Mouse (Mus musculus): ENCODE measurements around the gene Slc25a13. TPM values are rescaled to one million over a fixed set of nuclear protein-coding genes. Genes with fewer than 3 reads are reported as not detected.
"Not testable (repeated sequence)": the region's sequence is repeated elsewhere in the genome, so short reads cannot be mapped to it uniquely, and the experiment has no call there.

Gene Slc25a13
- polyA plus RNA-seq, 1 experiment from 2014 or later: 54.3 TPM

DNA sequence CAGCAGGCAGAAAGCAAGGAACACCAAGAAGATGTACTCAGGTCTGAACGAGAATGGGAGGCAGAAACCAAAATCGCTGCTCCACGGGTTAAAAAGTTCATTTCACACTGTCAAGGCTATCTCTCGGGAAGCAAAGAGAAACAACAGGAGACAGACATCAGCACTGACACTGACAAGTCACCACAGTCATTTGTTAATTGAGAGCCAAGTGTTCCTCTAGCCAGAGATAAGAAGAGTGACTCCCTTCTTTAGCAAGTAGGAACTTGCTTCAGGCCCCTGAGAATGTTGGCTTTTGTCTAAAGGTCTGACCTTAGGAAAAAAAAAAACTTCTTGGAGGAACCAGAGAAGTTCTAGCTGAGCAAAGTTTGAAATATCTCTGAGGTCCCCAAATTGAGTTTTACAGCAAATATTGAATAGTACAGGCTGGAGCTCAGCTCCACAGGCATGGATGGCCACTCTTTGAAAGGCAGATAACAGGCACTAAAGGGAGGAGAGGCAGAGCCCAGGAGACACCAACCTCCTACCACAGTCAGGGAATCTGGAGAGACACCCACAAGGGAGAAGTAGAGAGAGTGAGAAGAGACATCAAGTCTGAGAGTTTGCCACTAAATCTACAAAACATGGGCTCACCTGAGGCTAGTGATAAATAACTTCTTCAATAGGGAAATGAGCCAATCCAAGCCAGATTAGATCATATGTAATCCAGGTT, 8.5 kb downstream of the Slc25a13 start:
- Histone ChIP-seq H3K9ac (ENCODE audit: low read length) (0 out of 2 replicates have a peak overlapping the region, but pooled peaks have one; percentile 16), H3K9me3 (replicated peaks; ENCODE audit: control insufficient read depth, low read length) (no peaks in the 10 kb centered on the region), H3K27me3 (ENCODE audit: control insufficient read depth, insufficient read depth, low read length) (no peaks in the 10 kb centered on the region), H3K36me3 (ENCODE audit: control insufficient read depth, insufficient read depth) (no peaks in the 10 kb centered on the region), H3K27ac (ENCODE audit: low read length) (peak overlapping the region; percentile 32; the same call in 1 of the 2 replicates), H3K4me1 (ENCODE audit: control insufficient read depth, insufficient read depth, low read length) (peaks cover 28% of the 10 kb centered on the region), H3K4me2 (ENCODE audit: low read depth, low read length) (peak overlapping the region; percentile 51), H3K4me3 (ENCODE audit: low read length) (0 out of 2 replicates have a peak overlapping the region, but pooled peaks have one; percentile 10)
- 15% methylated on average over 4 of the region's 4 CpGs for WGBS
- ATAC-seq (replicated peaks; ENCODE audit: extremely low read depth, insufficient read depth, low FRiP score): peak; percentile 50; the same call in 1 of the 2 replicates

DNA sequence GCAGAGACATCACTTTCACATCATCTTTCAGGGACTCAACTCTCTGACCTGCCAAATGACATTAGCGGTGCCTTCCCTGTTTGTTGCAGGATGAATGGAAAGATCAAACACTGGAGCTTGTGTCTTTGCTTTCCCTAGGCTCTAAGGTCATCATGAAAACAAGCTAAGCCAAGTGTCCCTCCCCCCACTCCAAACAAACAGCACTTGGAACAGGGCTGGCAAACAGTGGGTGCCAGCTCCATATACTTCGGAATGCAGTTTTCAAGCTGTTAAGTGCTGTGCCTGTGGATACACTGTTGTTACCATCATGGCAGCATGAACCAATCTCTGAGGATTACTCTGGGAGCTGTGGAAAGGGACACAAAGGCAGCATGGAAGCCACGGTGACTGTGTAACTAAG, 9.1 kb downstream of the Slc25a13 start:
- Histone ChIP-seq H3K9me3 (replicated peaks; ENCODE audit: control insufficient read depth, low read length) (no peaks in the 10 kb centered on the region), H3K4me3 (ENCODE audit: low read length) (no peak overlapping the region), H3K36me3 (ENCODE audit: control insufficient read depth, insufficient read depth) (no peaks in the 10 kb centered on the region), H3K27ac (ENCODE audit: low read length) (peak overlapping the region; percentile 32; the same call in 1 of the 2 replicates), H3K4me2 (ENCODE audit: low read depth, low read length) (peak overlapping the region; percentile 51), H3K27me3 (ENCODE audit: control insufficient read depth, insufficient read depth, low read length) (no peaks in the 10 kb centered on the region), H3K9ac (ENCODE audit: low read length) (0 out of 2 replicates have a peak overlapping the region, but pooled peaks have one; percentile 16), H3K4me1 (ENCODE audit: control insufficient read depth, insufficient read depth, low read length) (peaks cover 23% of the 10 kb centered on the region)
- no peak for ATAC-seq (replicated peaks; ENCODE audit: extremely low read depth, insufficient read depth, low FRiP score)
- WGBS: 44% methylated on average over 3 of the region's 3 CpGs

DNA sequence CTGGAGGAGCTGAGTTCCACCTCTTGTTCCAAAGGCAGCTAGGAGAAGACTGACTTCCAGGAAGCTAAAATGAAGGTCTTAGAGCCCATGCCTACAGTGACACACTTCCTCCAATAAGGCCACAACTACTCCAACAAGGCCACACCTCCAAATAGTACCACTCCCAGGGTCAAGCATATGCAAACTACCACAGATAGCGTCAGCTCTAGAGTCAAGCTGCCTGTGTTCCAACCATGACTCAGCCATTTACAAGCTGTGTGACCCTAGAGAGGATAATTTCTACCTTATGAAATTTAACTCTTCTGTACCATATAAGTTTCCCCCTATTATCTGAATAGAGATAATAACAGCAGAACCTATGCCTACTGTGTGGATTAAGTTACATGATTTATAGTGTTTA, 9.6 kb downstream of the Slc25a13 start:
- Histone ChIP-seq H3K4me2 (ENCODE audit: low read depth, low read length) (no peak overlapping the region), H3K4me1 (ENCODE audit: control insufficient read depth, insufficient read depth, low read length) (peaks cover 18% of the 10 kb centered on the region), H3K9me3 (replicated peaks; ENCODE audit: control insufficient read depth, low read length) (no peaks in the 10 kb centered on the region), H3K27ac (ENCODE audit: low read length) (no peak overlapping the region), H3K27me3 (ENCODE audit: control insufficient read depth, insufficient read depth, low read length) (no peaks in the 10 kb centered on the region), H3K9ac (ENCODE audit: low read length) (no peak overlapping the region), H3K4me3 (ENCODE audit: low read length) (no peak overlapping the region), H3K36me3 (ENCODE audit: control insufficient read depth, insufficient read depth) (no peaks in the 10 kb centered on the region)
- 74% methylated on average over 1 of the region's 1 CpGs for WGBS
- no peak for ATAC-seq (replicated peaks; ENCODE audit: extremely low read depth, insufficient read depth, low FRiP score)

DNA sequence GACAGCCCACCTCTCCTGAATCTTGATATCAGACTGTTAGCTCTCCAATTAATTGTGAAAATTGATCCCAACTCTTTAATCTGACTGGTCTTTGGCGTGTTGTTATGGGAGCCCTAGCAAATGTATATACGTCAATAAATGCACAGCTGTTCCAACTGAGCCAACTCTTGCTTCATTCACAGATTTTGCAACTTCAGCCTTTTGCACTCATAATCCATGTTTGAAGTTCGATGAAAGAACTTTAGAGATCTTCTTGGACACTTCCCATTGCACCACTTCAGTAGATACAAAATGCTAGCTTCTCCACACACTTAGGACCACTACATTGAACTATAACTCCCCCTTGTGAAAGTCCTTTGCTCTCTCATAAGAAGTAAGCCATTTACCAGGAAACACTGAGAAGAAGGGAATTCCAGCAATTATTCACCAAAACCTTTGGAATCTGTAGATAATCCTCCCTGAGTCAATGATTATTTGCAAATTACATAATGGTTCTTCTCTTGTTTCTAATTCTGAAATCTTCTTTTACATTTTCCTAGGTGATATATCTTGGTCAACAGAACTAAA, 11.3 kb downstream of the Slc25a13 start:
- 86% methylated on average over 3 of the region's 3 CpGs for WGBS
- Histone ChIP-seq H3K9me3 (replicated peaks; ENCODE audit: control insufficient read depth, low read length) (no peaks in the 10 kb centered on the region), H3K4me1 (ENCODE audit: control insufficient read depth, insufficient read depth, low read length) (peaks cover 14% of the 10 kb centered on the region), H3K4me3 (ENCODE audit: low read length) (no peak overlapping the region), H3K36me3 (ENCODE audit: control insufficient read depth, insufficient read depth) (peaks cover 2% of the 10 kb centered on the region), H3K27ac (ENCODE audit: low read length) (no peak overlapping the region), H3K9ac (ENCODE audit: low read length) (no peak overlapping the region), H3K27me3 (ENCODE audit: control insufficient read depth, insufficient read depth, low read length) (no peaks in the 10 kb centered on the region), H3K4me2 (ENCODE audit: low read depth, low read length) (no peak overlapping the region)
- no peak for ATAC-seq (replicated peaks; ENCODE audit: extremely low read depth, insufficient read depth, low FRiP score)

DNA sequence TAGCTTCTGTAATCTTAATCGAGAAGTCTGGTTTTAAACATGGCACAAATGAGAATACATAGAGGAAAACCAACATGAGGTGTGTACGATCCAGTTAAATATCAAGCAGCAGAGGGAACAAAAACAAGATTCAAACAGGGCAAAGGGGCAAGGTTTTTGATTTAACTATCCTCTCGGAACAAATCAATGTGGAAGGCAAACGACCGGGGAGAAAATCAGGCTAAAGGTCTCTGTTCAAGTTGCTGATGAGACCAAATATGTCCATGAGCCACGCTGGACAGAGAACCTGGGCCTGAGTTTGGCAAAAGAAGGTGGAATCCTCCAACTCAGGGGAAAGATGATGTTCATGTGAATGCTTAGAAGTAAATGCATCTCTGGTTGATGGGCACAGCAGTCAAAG, 14.5 kb downstream of the Slc25a13 start:
- peaks cover 4% of the 10 kb centered on the region for H3K36me3 ChIP-seq (ENCODE audit: control insufficient read depth, insufficient read depth)
- H3K9me3 ChIP-seq (replicated peaks; ENCODE audit: control insufficient read depth, low read length): no peaks in the 10 kb centered on the region
- H3K9ac ChIP-seq (ENCODE audit: low read length): no peak overlapping the region
- H3K4me2 ChIP-seq (ENCODE audit: low read depth, low read length): no peak overlapping the region
- 90% methylated on average over 6 of the region's 6 CpGs for WGBS
- H3K4me3 ChIP-seq (ENCODE audit: low read length): no peak overlapping the region
- peaks cover 5% of the 10 kb centered on the region; the same call in 1 of the 2 replicates for H3K4me1 ChIP-seq (ENCODE audit: control insufficient read depth, insufficient read depth, low read length)
- no peaks in the 10 kb centered on the region for H3K27me3 ChIP-seq (ENCODE audit: control insufficient read depth, insufficient read depth, low read length)
- ATAC-seq (replicated peaks; ENCODE audit: extremely low read depth, insufficient read depth, low FRiP score): no peak
- no peak overlapping the region for H3K27ac ChIP-seq (ENCODE audit: low read length)

DNA sequence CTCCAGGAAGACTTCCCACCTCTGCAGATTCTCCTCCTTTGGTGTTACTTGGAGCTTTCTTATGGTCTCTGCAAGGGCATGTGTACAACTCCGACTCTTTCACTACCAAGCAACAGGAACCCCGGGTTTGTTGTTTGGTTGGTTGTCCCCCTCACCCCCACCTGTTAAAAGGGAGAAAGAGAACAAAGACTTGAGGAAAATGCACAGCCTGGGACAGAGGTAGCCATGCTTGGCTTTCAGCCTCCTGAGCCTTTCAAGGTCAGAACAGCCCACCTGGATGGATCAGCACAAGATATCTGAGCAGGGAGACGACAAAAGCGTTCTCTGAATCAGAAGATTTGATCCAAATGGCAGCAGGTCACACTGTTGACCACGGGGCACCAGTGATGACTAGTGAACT, 15.0 kb downstream of the Slc25a13 start:
- Histone ChIP-seq H3K4me3 (ENCODE audit: low read length) (no peak overlapping the region), H3K36me3 (ENCODE audit: control insufficient read depth, insufficient read depth) (peaks cover 4% of the 10 kb centered on the region), H3K9me3 (replicated peaks; ENCODE audit: control insufficient read depth, low read length) (no peaks in the 10 kb centered on the region), H3K9ac (ENCODE audit: low read length) (no peak overlapping the region), H3K4me1 (ENCODE audit: control insufficient read depth, insufficient read depth, low read length) (peaks cover 5% of the 10 kb centered on the region; the same call in 1 of the 2 replicates), H3K4me2 (ENCODE audit: low read depth, low read length) (no peak overlapping the region), H3K27ac (ENCODE audit: low read length) (no peak overlapping the region), H3K27me3 (ENCODE audit: control insufficient read depth, insufficient read depth, low read length) (no peaks in the 10 kb centered on the region)
- ATAC-seq (replicated peaks; ENCODE audit: extremely low read depth, insufficient read depth, low FRiP score): no peak
- WGBS: 85% methylated on average over 5 of the region's 5 CpGs

DNA sequence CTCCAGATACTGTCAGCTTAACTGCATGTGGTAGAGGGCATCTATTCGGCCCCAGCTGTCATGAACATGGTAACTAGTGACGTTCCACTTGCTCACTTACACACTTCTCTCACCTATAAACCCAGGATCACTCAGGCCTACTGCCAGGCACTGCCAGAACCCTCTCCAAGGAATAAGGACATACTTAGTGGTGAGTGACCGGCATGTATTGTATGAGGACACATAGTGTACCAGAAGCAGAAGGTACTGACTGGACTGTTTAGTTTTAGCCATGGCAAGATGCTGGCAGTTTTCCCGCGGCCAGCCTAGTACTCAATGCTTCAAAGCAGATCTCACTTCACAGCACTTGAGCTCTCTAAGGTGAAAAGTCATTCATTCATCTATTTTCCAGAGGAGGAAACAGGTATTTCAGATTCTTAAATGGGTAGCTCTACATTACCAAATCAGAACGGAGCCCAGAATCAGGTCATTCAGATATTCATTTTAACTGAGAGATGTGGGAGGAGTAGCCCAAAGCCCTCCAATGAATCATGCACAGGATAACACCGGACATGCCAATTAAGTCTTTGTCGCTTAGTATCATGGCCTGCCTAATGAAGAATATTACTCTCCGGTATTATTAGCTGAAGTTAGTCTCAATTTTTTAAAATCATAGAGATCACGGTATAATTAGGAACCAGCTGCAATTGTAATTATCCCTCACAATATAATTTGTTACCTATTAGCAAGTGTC, 17.7 kb downstream of the Slc25a13 start:
- Histone ChIP-seq H3K9me3 (replicated peaks; ENCODE audit: control insufficient read depth, low read length) (no peaks in the 10 kb centered on the region), H3K9ac (ENCODE audit: low read length) (no peak overlapping the region), H3K4me3 (ENCODE audit: low read length) (no peak overlapping the region), H3K4me1 (ENCODE audit: control insufficient read depth, insufficient read depth, low read length) (peaks cover 5% of the 10 kb centered on the region; the same call in 1 of the 2 replicates), H3K27me3 (ENCODE audit: control insufficient read depth, insufficient read depth, low read length) (no peaks in the 10 kb centered on the region), H3K36me3 (ENCODE audit: control insufficient read depth, insufficient read depth) (peaks cover 4% of the 10 kb centered on the region), H3K4me2 (ENCODE audit: low read depth, low read length) (no peak overlapping the region), H3K27ac (ENCODE audit: low read length) (no peak overlapping the region)
- no peak for ATAC-seq (replicated peaks; ENCODE audit: extremely low read depth, insufficient read depth, low FRiP score)
- WGBS: 79% methylated on average over 10 of the region's 10 CpGs

DNA sequence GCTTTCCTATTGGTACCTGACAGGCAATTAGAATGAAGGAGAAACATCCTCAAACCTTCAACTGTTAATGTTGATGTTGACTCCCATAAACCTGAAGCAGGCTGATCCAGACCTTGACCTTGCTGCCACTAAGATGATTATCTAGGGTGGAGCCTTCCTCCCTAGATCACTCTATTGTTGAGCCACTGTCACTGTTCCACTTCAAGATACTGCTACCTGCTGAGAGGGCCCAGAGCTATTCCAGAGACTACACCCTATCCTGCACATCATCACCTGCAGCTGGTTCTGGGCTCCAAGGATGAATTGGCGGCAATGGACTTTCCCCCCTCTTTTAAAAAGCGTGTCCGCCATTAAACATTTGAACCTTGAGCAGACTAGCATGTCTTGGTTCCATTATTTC, 18.9 kb downstream of the Slc25a13 start:
- not testable (repeated sequence) for H3K9ac ChIP-seq (ENCODE audit: low read length); H3K36me3 ChIP-seq (ENCODE audit: control insufficient read depth, insufficient read depth); H3K4me1 ChIP-seq (ENCODE audit: control insufficient read depth, insufficient read depth, low read length); H3K4me3 ChIP-seq (ENCODE audit: low read length); H3K9me3 ChIP-seq (replicated peaks; ENCODE audit: control insufficient read depth, low read length); H3K4me2 ChIP-seq (ENCODE audit: low read depth, low read length); H3K27me3 ChIP-seq (ENCODE audit: control insufficient read depth, insufficient read depth, low read length); ATAC-seq (replicated peaks; ENCODE audit: extremely low read depth, insufficient read depth, low FRiP score); H3K27ac ChIP-seq (ENCODE audit: low read length)
- WGBS: 100% methylated on average over 3 of the region's 3 CpGs

DNA sequence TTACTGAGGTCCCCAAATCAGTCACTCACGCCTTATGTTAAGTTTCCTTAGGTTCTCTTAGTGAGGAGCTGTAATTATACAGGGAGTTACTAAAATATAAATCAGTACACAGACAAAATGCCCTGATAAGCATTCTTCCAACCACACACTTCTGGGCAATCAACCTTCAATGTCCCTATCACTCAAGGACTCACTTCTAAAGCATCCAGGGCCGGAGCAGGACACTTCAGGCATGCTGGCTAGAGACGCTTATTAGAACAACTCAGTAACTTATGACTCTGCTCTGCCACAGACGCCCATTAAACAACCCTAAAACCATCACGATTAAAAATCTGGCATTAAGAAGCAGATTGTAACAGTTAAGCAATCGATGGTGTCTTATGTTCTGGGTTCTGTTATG, 19.6 kb downstream of the Slc25a13 start:
- no peak for ATAC-seq (replicated peaks; ENCODE audit: extremely low read depth, insufficient read depth, low FRiP score)
- 67% methylated on average over 6 of the region's 6 CpGs for WGBS
- no peak overlapping the region for H3K4me2 ChIP-seq (ENCODE audit: low read depth, low read length)

More for the DNA sequence above, 19.6 kb downstream of the Slc25a13 start:
- H3K27ac ChIP-seq (ENCODE audit: low read length): no peak overlapping the region
- H3K36me3 ChIP-seq (ENCODE audit: control insufficient read depth, insufficient read depth): peaks cover 4% of the 10 kb centered on the region
- H3K9me3 ChIP-seq (replicated peaks; ENCODE audit: control insufficient read depth, low read length): no peaks in the 10 kb centered on the region
- H3K27me3 ChIP-seq (ENCODE audit: control insufficient read depth, insufficient read depth, low read length): no peaks in the 10 kb centered on the region
- H3K9ac ChIP-seq (ENCODE audit: low read length): no peak overlapping the region
- H3K4me1 ChIP-seq (ENCODE audit: control insufficient read depth, insufficient read depth, low read length): peaks cover 5% of the 10 kb centered on the region
- no peak overlapping the region for H3K4me3 ChIP-seq (ENCODE audit: low read length)
